Mouse (Mus musculus) stomach, postnatal 0 days (tissue): ENCODE data around the gene Ppp2r5e. TPM values are rescaled to one million over a fixed set of nuclear protein-coding genes. Genes with fewer than 3 reads are reported as not detected.
A peak's percentile ranks its signal among the peaks of the same experiment; 100 is the strongest.

Source experiments
- ATAC-seq: fragments of 200-750 bp; cut with Nextera tagmentation; 2 replicates; pipeline ENCODE4 v1.8.0; 2017; ENCODE audit not compliant: low FRiP score, low TSS enrichment
- DNase-seq: peaks from one replicate; pipeline ENCODE4 v3.0.0-alpha.2; 2016; ENCODE audit warnings: low spot score
- H3K27ac ChIP-seq: fragments of 300-500 bp; sonication (generic); replicated peaks from 2 replicates; pipeline ENCODE4 v1.5.1; 2014; ENCODE audit warnings: mild to moderate bottlenecking, control low read depth
- H3K27me3 ChIP-seq: fragments of 300-500 bp; sonication (generic); 2 replicates; pipeline ENCODE4 v1.6.1; 2014; ENCODE audit warnings: low read length; ENCODE audit not compliant: control insufficient read depth, insufficient read depth
- H3K36me3 ChIP-seq: fragments of 300-500 bp; sonication (generic); 2 replicates; pipeline ENCODE4 v1.6.1; 2014; ENCODE audit warnings: low read length, mixed read lengths; ENCODE audit not compliant: control insufficient read depth, insufficient read depth
- H3K4me1 ChIP-seq: fragments of 300-500 bp; sonication (generic); replicated peaks from 2 replicates; pipeline ENCODE4 v1.6.1; 2014; ENCODE audit warnings: antibody characterized with exemption; ENCODE audit not compliant: control insufficient read depth, insufficient read depth
- H3K4me2 ChIP-seq: fragments of 300-500 bp; sonication (generic); replicated peaks from 2 replicates; pipeline ENCODE4 v1.6.1; 2014; ENCODE audit warnings: low read depth, mild to moderate bottlenecking, control low read depth, moderate library complexity
- H3K4me3 ChIP-seq: fragments of 300-500 bp; sonication (generic); 2 replicates; pipeline ENCODE4 v1.5.1; 2014; ENCODE audit warnings: low read depth, low read length, control low read depth
- H3K9ac ChIP-seq: fragments of 300-500 bp; sonication (generic); 2 replicates; pipeline ENCODE4 v1.6.1; 2014; ENCODE audit warnings: mild to moderate bottlenecking, low read length, control low read depth, mixed read lengths
- H3K9me3 ChIP-seq: fragments of 300-500 bp; sonication (generic); 2 replicates; pipeline ENCODE4 v1.6.1; 2016; ENCODE audit warnings: low read length; ENCODE audit not compliant: control insufficient read depth
- CTCF ChIP-seq: IDR thresholded peaks from 2 replicates; pipeline ENCODE4 v1.5.1; 2016; ENCODE audit warnings: antibody characterized with exemption, low read depth, mild to moderate bottlenecking, moderate library complexity
- EP300 ChIP-seq: optimal IDR thresholded peaks from 2 replicates; pipeline ENCODE3; 2016; ENCODE audit warnings: antibody characterized with exemption
- WGBS: fragments of 180-500 bp; shearing (Covaris S2); extraction: QIAGEN DNeasy Blood & Tissue Kit; methylation state at CpG from one replicate; pipeline ENCODE4 v1.1.7; 2014; 5-methylcytosine and 5-hydroxymethylcytosine counted together
- polyA plus RNA-seq: library from polyadenylated mRNA; unstranded; fragments of >200 nt; fragmentation: Nextera tagmentation; extraction: Ambion mirVana; gene quantifications from 2 replicates; pipeline ENCODE4 v1.2.1, GENCODE M21; 2015

Gene Ppp2r5e
- 8.3 and 8.9 TPM in 2 replicates for polyA plus RNA-seq

GRCm38 (mm10) chr12:75596154-75597002, at the start of gene Ppp2r5e:
Gene Ppp2r5e (minus strand): TSS chr12:75596245.
- Histone ChIP-seq H3K4me2 (peak within 1 kb of the TSS; percentile 90), H3K9me3 (no peaks in the 10 kb centered on the region), H3K4me1 (no peaks in the 10 kb centered on the region), H3K27ac (peak within 1 kb of the TSS; percentile 98), H3K9ac (peak within 1 kb of the TSS; percentile 91), H3K27me3 (no peaks in the 10 kb centered on the region), H3K36me3 (no peaks in the 10 kb centered on the region), H3K4me3 (peak within 1 kb of the TSS; percentile 97)
- ATAC-seq (peak; percentile 99), DNase-seq (peak; percentile 100)
- TF ChIP-seq CTCF (peak; percentile 25; the same call in 1 of the 2 replicates), EP300 (peak; percentile 73)
- WGBS, result under 1% methylated on average over 54 of the region's 72 CpGs

GRCm38 (mm10) chr12:75645780-75646179, 49.7 kb upstream of the Ppp2r5e start:
- no peaks in the 10 kb centered on the region for H3K27me3 ChIP-seq
- ATAC-seq (no peak), DNase-seq (no peak)
- H3K9me3 ChIP-seq, result no peaks in the 10 kb centered on the region
- no peak overlapping the region for H3K4me2 ChIP-seq
- H3K9ac ChIP-seq, result no peak overlapping the region
- H3K27ac ChIP-seq, result no peak overlapping the region
- TF ChIP-seq EP300 (no peak), CTCF (peak; percentile 61)
- no peak overlapping the region for H3K4me3 ChIP-seq
- no peaks in the 10 kb centered on the region for H3K4me1 ChIP-seq
- 90% methylated on average over 1 of the region's 1 CpGs for WGBS
- H3K36me3 ChIP-seq, result no peaks in the 10 kb centered on the region

- DNase-seq (no peak), ATAC-seq (no peak)
- Histone ChIP-seq H3K4me3 (no peak overlapping the region), H3K4me2 (no peak overlapping the region), H3K9me3 (no peaks in the 10 kb centered on the region), H3K27ac (no peak overlapping the region), H3K36me3 (no peaks in the 10 kb centered on the region), H3K9ac (no peak overlapping the region), H3K27me3 (no peaks in the 10 kb centered on the region), H3K4me1 (no peaks in the 10 kb centered on the region)
- WGBS, result 95% methylated on average over 1 of the region's 1 CpGs
- no peak for TF ChIP-seq EP300
- TF ChIP-seq CTCF, result peak; percentile 21; the same call in 1 of the 2 replicates
Observed at GRCm38 (mm10) chr12:75641726-75642125, 45.7 kb upstream of the Ppp2r5e start.

- H3K4me2 ChIP-seq, result no peak overlapping the region
- WGBS, result 71% methylated on average over 2 of the region's 2 CpGs
- ATAC-seq, result no peak
Observed at GRCm38 (mm10) chr12:75638345-75638744, 42.3 kb upstream of the Ppp2r5e start.

GRCm38 (mm10) chr12:75637103-75637502, 41.1 kb upstream of the Ppp2r5e start:
- Histone ChIP-seq H3K27me3 (no peaks in the 10 kb centered on the region), H3K9me3 (no peaks in the 10 kb centered on the region), H3K4me3 (no peak overlapping the region), H3K27ac (no peak overlapping the region), H3K4me2 (no peak overlapping the region), H3K9ac (no peak overlapping the region), H3K4me1 (no peaks in the 10 kb centered on the region), H3K36me3 (no peaks in the 10 kb centered on the region)
- 66% methylated on average over 3 of the region's 3 CpGs for WGBS
- TF ChIP-seq EP300 (no peak), CTCF (no peak)
- ATAC-seq, result no peak
- no peak for DNase-seq

More at GRCm38 (mm10) chr12:75638345-75638744, 42.3 kb upstream of the Ppp2r5e start:
- TF ChIP-seq EP300 (no peak), CTCF (no peak)
- Histone ChIP-seq H3K4me3 (no peak overlapping the region), H3K27me3 (no peaks in the 10 kb centered on the region), H3K4me1 (no peaks in the 10 kb centered on the region), H3K9ac (no peak overlapping the region), H3K27ac (no peak overlapping the region), H3K9me3 (no peaks in the 10 kb centered on the region), H3K36me3 (no peaks in the 10 kb centered on the region)
- no peak for DNase-seq
